Mouse (Mus musculus) limb, embryonic 14.5 days (tissue): ENCODE results near the gene Arf3. TPM values are rescaled to one million over a fixed set of nuclear protein-coding genes. Genes with fewer than 3 reads are reported as not detected.

ENCODE experiments used
- ATAC-seq: fragments of 200-750 bp; cut with Nextera tagmentation; 2 replicates; pipeline ENCODE4 v1.8.0; 2017; ENCODE audit warnings: low read depth, moderate number of reproducible peaks, moderate TSS enrichment; ENCODE audit not compliant: low FRiP score
- DNase-seq: peaks from one replicate; pipeline ENCODE4 v3.0.0-alpha.2; 2015; ENCODE audit warnings: low spot score
- H3K27ac ChIP-seq: fragments of 300-500 bp; sonication (generic); replicated peaks from 2 replicates; pipeline ENCODE4 v1.5.1; 2014; ENCODE audit warnings: low read depth, mild to moderate bottlenecking, low read length, moderate library complexity, mixed read lengths
- H3K27me3 ChIP-seq: fragments of 300-500 bp; sonication (generic); 2 replicates; pipeline ENCODE4 v1.6.1; 2014; ENCODE audit warnings: low read length, mixed read lengths; ENCODE audit not compliant: control insufficient read depth, insufficient read depth
- H3K36me3 ChIP-seq: fragments of 300-500 bp; sonication (generic); 2 replicates; pipeline ENCODE4 v1.6.1; 2014; ENCODE audit warnings: mild to moderate bottlenecking, low read length, moderate library complexity, mixed read lengths; ENCODE audit not compliant: control insufficient read depth, insufficient read depth
- H3K4me1 ChIP-seq: fragments of 300-500 bp; sonication (generic); 2 replicates; pipeline ENCODE4 v1.6.1; 2014; ENCODE audit warnings: antibody characterized with exemption, low read length, mixed read lengths; ENCODE audit not compliant: control insufficient read depth, insufficient read depth
- H3K4me2 ChIP-seq: fragments of 300-500 bp; sonication (generic); replicated peaks from 2 replicates; pipeline ENCODE4 v1.6.1; 2014; ENCODE audit warnings: low read depth, mild to moderate bottlenecking, low read length, moderate library complexity; ENCODE audit not compliant: severe bottlenecking
- H3K4me3 ChIP-seq: fragments of 300-500 bp; sonication (generic); replicated peaks from 2 replicates; pipeline ENCODE4 v1.5.1; 2014; ENCODE audit warnings: low read length
- H3K9ac ChIP-seq: fragments of 300-500 bp; sonication (generic); 2 replicates; pipeline ENCODE4 v1.6.1; 2014; ENCODE audit warnings: mild to moderate bottlenecking, low read depth, low read length, moderate library complexity; ENCODE audit not compliant: severe bottlenecking
- H3K9me3 ChIP-seq: fragments of 300-500 bp; sonication (generic); 2 replicates; pipeline ENCODE4 v1.6.1; 2016; ENCODE audit warnings: low read length; ENCODE audit not compliant: control insufficient read depth
- POLR2A ChIP-seq: fragments of 200-500 bp; IDR thresholded peaks from 2 replicates; pipeline ENCODE4 v1.8.0; 2012; ENCODE audit warnings: inconsistent platforms, mild to moderate bottlenecking, moderate library complexity, borderline replicate concordance; ENCODE audit not compliant: insufficient read depth, insufficient read length; ENCODE audit errors: extremely low read depth
- WGBS: fragments of 180-500 bp; shearing (Covaris S2); extraction: QIAGEN DNeasy Blood & Tissue Kit; methylation state at CpG from one replicate; pipeline ENCODE4 v1.1.7; 2014; 5-methylcytosine and 5-hydroxymethylcytosine counted together
- polyA plus RNA-seq, 2 experiments: library from polyadenylated mRNA; depleted of rRNA in 1 of 2; stranded (reverse) in 1 of 2; unstranded in 1 of 2; fragments of >200 nt; fragmentation: Nextera tagmentation in 1 of 2; extraction: Ambion mirVana in 1 of 2; gene quantifications; 2 replicates each; pipeline versions ENCODE4 v1.2.1 to v1.2.3; 2012 to 2014

Gene Arf3
- polyA plus RNA-seq, 2 experiments, result 37.4 to 75.0 TPM

GRCm38 (mm10) chr15:98789661-98790535, 26.9 kb upstream of the Arf3 start, which contains the start of gene Wnt1:
Gene Wnt1, plus strand, starts transcription at chr15:98789857.
- H3K9me3 ChIP-seq, result peaks cover 6% of the 10 kb centered on the region; the same call in 1 of the 2 replicates
- DNase-seq, result no peak

GRCm38 (mm10) chr15:98788972-98789660, 26.1 kb upstream of the Arf3 start:
- Histone ChIP-seq H3K27me3 (peaks cover 69% of the 10 kb centered on the region), H3K4me1 (0 out of 2 replicates have a peak, but pooled peaks cover 2% of the 10 kb centered on the region), H3K27ac (no peak overlapping the region), H3K4me3 (peak overlapping the region; percentile 11; the same call in 1 of the 2 replicates), H3K9ac (no peak overlapping the region), H3K36me3 (no peaks in the 10 kb centered on the region), H3K4me2 (no peak overlapping the region), H3K9me3 (peaks cover 6% of the 10 kb centered on the region; the same call in 1 of the 2 replicates)
- no peak for ATAC-seq
- 15% methylated on average over 23 of the region's 24 CpGs for WGBS
- DNase-seq, result no peak
- no peak for TF ChIP-seq POLR2A

More at GRCm38 (mm10) chr15:98789661-98790535, 26.9 kb upstream of the Arf3 start, which contains the start of gene Wnt1:
- TF ChIP-seq POLR2A, result no peak
- WGBS, result 3% methylated on average over 45 of the region's 51 CpGs
- H3K9ac ChIP-seq, result no peak within 1 kb of the TSS
- no peak for ATAC-seq
- 0 out of 2 replicates have a peak within 1 kb of the TSS, but pooled peaks have one; percentile 22 for H3K4me2 ChIP-seq
- H3K27me3 ChIP-seq, result peaks cover 77% of the 10 kb centered on the region
- no peak within 1 kb of the TSS for H3K27ac ChIP-seq
- H3K4me1 ChIP-seq, result 0 out of 2 replicates have a peak, but pooled peaks cover 2% of the 10 kb centered on the region
- no peaks in the 10 kb centered on the region for H3K36me3 ChIP-seq
- H3K4me3 ChIP-seq, result peak within 1 kb of the TSS; percentile 34

GRCm38 (mm10) chr15:98787930-98788329, 24.9 kb upstream of the Arf3 start:
- no peak for DNase-seq
- 25% methylated on average over 4 of the region's 4 CpGs for WGBS
- Histone ChIP-seq H3K9ac (no peak overlapping the region), H3K27ac (no peak overlapping the region), H3K27me3 (peaks cover 57% of the 10 kb centered on the region), H3K4me2 (no peak overlapping the region), H3K4me1 (0 out of 2 replicates have a peak, but pooled peaks cover 2% of the 10 kb centered on the region), H3K9me3 (peaks cover 6% of the 10 kb centered on the region; the same call in 1 of the 2 replicates), H3K36me3 (no peaks in the 10 kb centered on the region), H3K4me3 (no peak overlapping the region)
- no peak for ATAC-seq
- TF ChIP-seq POLR2A, result no peak

- ATAC-seq (no peak), DNase-seq (no peak)
- Histone ChIP-seq H3K4me1 (0 out of 2 replicates have a peak, but pooled peaks cover 2% of the 10 kb centered on the region), H3K9me3 (peaks cover 6% of the 10 kb centered on the region; the same call in 1 of the 2 replicates), H3K4me2 (no peak overlapping the region), H3K27ac (no peak overlapping the region), H3K36me3 (no peaks in the 10 kb centered on the region), H3K27me3 (peaks cover 55% of the 10 kb centered on the region), H3K9ac (no peak overlapping the region), H3K4me3 (no peak overlapping the region)
- 37% methylated on average over 7 of the region's 7 CpGs for WGBS
- TF ChIP-seq POLR2A, result no peak
Observed at GRCm38 (mm10) chr15:98785744-98786143, 22.7 kb upstream of the Arf3 start.

GRCm38 (mm10) chr15:98781166-98781565, 18.2 kb upstream of the Arf3 start:
- Histone ChIP-seq H3K4me3 (no peak overlapping the region), H3K9me3 (peaks cover 6% of the 10 kb centered on the region; the same call in 1 of the 2 replicates), H3K4me1 (peaks cover 4% of the 10 kb centered on the region), H3K4me2 (no peak overlapping the region), H3K36me3 (no peaks in the 10 kb centered on the region), H3K27me3 (peaks cover 64% of the 10 kb centered on the region), H3K27ac (no peak overlapping the region), H3K9ac (no peak overlapping the region)
- DNase-seq (no peak), ATAC-seq (no peak)
- WGBS, result 29% methylated on average over 6 of the region's 6 CpGs
- TF ChIP-seq POLR2A, result no peak
